In genomic region chr11:92084766-92085165, GRCm38 (mm10) we compare ENCODE assay signal across 18 mouse cellular contexts.
"Had no signal": no experiment of that assay in that cellular context is flagged by ENCODE, and none has a peak within 500 bp of the region (broad histone marks: within the 10 kb centered on the region; RNA-seq: fewer than 3 reads in every experiment).

No protein-coding gene starts in this region.

- ATAC-seq: hindbrain, embryonic 16.5 days; inflammation-experienced regulatory T-cells, adult 6 months; intestine, embryonic 15.5 days; intestine, postnatal 0 days; liver, embryonic 12.5 days had no signal

- DNase-seq: gastrocnemius, adult 2 months; gastrocnemius, postnatal 10 days; gastrocnemius, postnatal 25 days; heart, adult 18-20 months; heart, postnatal 10 days; heart, postnatal 4 days; kidney, adult 18-20 months; kidney, adult 8-10 months; kidney, postnatal 10 days; kidney, postnatal 25 days; layer of hippocampus, adult 9-11 months; layer of hippocampus, postnatal 36 days; left cerebral cortex, postnatal 4 days had no signal
